Mouse (Mus musculus) forebrain, embryonic 15.5 days (tissue): ENCODE results near the gene Atp10a. TPM values are rescaled to one million over a fixed set of nuclear protein-coding genes. Genes with fewer than 3 reads are reported as not detected.
A peak's percentile ranks its signal among the peaks of the same experiment; 100 is the strongest.

ENCODE experiments used
- ATAC-seq: fragments of 200-750 bp; cut with Nextera tagmentation; replicated peaks from 2 replicates; pipeline ENCODE4 v1.8.0; 2017; ENCODE audit warnings: mild to moderate bottlenecking, moderate TSS enrichment, moderate library complexity
- H3K27ac ChIP-seq: fragments of 300-500 bp; sonication (generic); replicated peaks from 2 replicates; pipeline ENCODE4 v1.5.1; 2015; ENCODE audit warnings: mild to moderate bottlenecking, inconsistent platforms
- H3K27me3 ChIP-seq: fragments of 300-500 bp; sonication (generic); 2 replicates; pipeline ENCODE4 v1.6.1; 2015; ENCODE audit warnings: inconsistent platforms
- H3K36me3 ChIP-seq: fragments of 300-500 bp; sonication (generic); 2 replicates; pipeline ENCODE4 v1.6.1; 2015; ENCODE audit warnings: mild to moderate bottlenecking, inconsistent platforms
- H3K4me1 ChIP-seq: fragments of 300-500 bp; sonication (generic); 2 replicates; pipeline ENCODE4 v1.6.1; 2015; ENCODE audit warnings: inconsistent platforms
- H3K4me2 ChIP-seq: fragments of 300-500 bp; sonication (generic); replicated peaks from 2 replicates; pipeline ENCODE4 v1.6.1; 2015; ENCODE audit warnings: mild to moderate bottlenecking, inconsistent platforms
- H3K4me3 ChIP-seq: fragments of 300-500 bp; sonication (generic); 2 replicates; pipeline ENCODE4 v1.5.1; 2015; ENCODE audit warnings: mild to moderate bottlenecking, inconsistent platforms
- H3K9ac ChIP-seq: fragments of 300-500 bp; sonication (generic); replicated peaks from 2 replicates; pipeline ENCODE4 v1.6.1; 2015; ENCODE audit warnings: mild to moderate bottlenecking, inconsistent platforms
- H3K9me3 ChIP-seq: fragments of 300-500 bp; sonication (generic); 2 replicates; pipeline ENCODE4 v1.6.1; 2016; ENCODE audit warnings: inconsistent platforms
- WGBS: fragments of 180-500 bp; shearing (Covaris S2); methylation state at CpG from one replicate; pipeline ENCODE4 v1.1.7; 2015; ENCODE audit warnings: mixed read lengths; 5-methylcytosine and 5-hydroxymethylcytosine counted together
- polyA plus RNA-seq: library from polyadenylated mRNA; unstranded; fragments of >200 nt; fragmentation: Nextera tagmentation; extraction: Ambion mirVana; gene quantifications from 2 replicates; pipeline ENCODE4 v1.2.1, GENCODE M21; 2015

Gene Atp10a
- polyA plus RNA-seq, 1 experiment from 2014 or later: 1.2 TPM

DNA sequence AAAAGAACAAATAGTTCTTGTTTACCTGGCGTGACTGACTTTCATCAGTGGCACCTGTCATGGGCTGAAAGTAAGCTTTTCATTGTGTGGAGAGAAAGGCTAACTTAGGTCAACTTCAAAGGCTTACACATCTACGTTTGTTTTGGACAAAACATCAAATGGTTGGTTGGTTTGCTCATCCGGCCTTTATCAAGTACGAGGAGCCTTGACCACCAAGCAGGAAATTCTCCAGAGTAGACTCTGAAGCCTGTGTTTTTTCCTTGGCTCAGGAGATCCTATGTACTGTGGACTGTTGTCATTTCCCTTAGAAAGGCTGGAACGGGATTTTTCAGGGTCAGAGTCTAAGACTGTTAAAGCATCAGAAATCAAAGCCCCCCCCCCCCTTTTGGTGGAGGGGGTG lies 90.9 kb downstream of the Atp10a start:
- no peaks in the 10 kb centered on the region for H3K27me3 ChIP-seq
- no peak overlapping the region for H3K4me2 ChIP-seq
- H3K9ac ChIP-seq: no peak overlapping the region
- H3K4me1 ChIP-seq: no peaks in the 10 kb centered on the region
- no peaks in the 10 kb centered on the region for H3K36me3 ChIP-seq
- WGBS: 81% methylated on average over 5 of the region's 5 CpGs
- H3K9me3 ChIP-seq: no peaks in the 10 kb centered on the region
- no peak for ATAC-seq
- H3K4me3 ChIP-seq: no peak overlapping the region
- no peak overlapping the region for H3K27ac ChIP-seq

DNA sequence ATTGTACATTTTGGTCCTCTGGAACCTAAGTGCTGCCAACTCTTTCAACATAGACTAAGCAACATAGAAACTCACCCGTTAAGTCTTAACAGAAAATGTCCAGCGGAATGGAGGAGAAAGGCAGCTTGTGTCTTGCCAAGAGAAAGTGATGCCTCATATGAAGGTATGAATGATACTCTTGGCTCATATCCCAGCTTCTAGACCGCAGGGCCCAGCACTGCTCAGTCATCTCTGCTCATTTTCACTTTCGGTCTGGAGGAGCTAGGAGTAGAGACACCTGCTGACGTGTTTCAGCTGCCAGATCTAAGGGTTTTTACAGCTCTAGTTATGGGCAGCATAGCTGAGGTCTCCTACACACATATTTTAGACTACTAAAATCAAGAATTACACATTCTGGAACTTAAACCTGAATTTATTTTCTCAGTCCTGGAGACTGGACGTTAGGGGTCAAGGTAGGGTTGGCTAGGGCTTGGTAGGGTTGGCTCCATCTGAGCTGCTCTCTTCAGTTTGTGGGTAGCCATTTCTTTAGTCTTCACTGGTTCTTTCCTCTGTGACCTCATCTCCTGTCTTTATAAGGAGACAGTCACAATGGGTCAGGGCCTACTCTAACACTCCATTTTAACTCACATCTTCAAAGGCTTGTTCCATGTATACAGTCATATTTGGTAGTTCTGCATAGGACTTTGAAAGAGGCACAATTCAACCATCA lies 94.1 kb downstream of the Atp10a start:
- ATAC-seq: no peak
- 57% methylated on average over 6 of the region's 6 CpGs for WGBS
- H3K9ac ChIP-seq: no peak overlapping the region
- H3K4me3 ChIP-seq: no peak overlapping the region
- H3K36me3 ChIP-seq: no peaks in the 10 kb centered on the region
- no peak overlapping the region for H3K4me2 ChIP-seq
- no peaks in the 10 kb centered on the region for H3K4me1 ChIP-seq
- no peaks in the 10 kb centered on the region for H3K9me3 ChIP-seq
- H3K27me3 ChIP-seq: no peaks in the 10 kb centered on the region
- no peak overlapping the region for H3K27ac ChIP-seq

DNA sequence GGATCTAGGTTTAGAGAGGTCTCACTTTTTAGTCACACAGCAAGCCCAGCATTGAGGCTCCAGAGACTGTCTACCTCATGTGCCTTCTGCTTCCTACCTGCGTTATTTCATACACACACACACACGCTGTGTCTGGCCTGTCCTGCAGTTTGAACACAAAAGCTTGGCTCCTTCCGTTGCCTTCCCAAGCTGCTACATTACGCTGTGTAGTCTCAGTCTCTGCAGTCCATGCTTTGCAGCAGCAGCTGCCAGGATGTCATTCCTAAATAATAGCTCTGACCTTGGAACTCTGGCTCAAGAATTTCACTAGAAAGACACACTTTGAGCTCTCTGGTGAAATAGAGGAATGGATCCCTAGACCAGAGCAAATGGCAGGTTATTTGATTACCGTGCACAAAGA lies 96.1 kb downstream of the Atp10a start:
- no peak overlapping the region for H3K4me2 ChIP-seq
- H3K9me3 ChIP-seq: no peaks in the 10 kb centered on the region
- no peak overlapping the region for H3K27ac ChIP-seq
- no peak overlapping the region for H3K9ac ChIP-seq
- no peaks in the 10 kb centered on the region for H3K27me3 ChIP-seq
- H3K4me1 ChIP-seq: no peaks in the 10 kb centered on the region
- no peak for ATAC-seq
- 87% methylated on average over 5 of the region's 5 CpGs for WGBS
- H3K36me3 ChIP-seq: no peaks in the 10 kb centered on the region
- no peak overlapping the region for H3K4me3 ChIP-seq

DNA sequence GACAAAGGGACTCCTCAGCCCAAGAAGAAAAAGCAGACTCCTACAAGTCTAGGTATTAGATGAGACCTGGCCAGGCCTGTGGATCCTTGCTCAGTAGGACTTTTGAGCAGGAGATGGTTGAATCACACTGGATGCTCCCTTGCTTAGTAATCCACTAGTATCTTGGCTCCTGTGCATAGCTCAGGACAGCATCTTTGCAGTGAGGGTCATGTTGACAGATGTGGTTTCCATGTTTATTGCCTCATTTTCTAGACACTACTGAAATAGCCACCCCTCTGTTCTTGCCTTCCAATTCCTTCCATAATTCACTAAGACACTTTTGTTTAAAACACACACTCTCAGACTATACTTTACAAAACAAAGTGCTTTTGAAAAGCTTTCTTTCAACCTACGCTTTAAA lies 98.1 kb downstream of the Atp10a start:
- Histone ChIP-seq H3K36me3 (no peaks in the 10 kb centered on the region), H3K9ac (no peak overlapping the region), H3K27ac (no peak overlapping the region), H3K27me3 (no peaks in the 10 kb centered on the region), H3K4me2 (no peak overlapping the region), H3K4me1 (no peaks in the 10 kb centered on the region), H3K9me3 (no peaks in the 10 kb centered on the region), H3K4me3 (no peak overlapping the region)
- WGBS: 54% methylated on average over 1 of the region's 1 CpGs
- no peak for ATAC-seq

DNA sequence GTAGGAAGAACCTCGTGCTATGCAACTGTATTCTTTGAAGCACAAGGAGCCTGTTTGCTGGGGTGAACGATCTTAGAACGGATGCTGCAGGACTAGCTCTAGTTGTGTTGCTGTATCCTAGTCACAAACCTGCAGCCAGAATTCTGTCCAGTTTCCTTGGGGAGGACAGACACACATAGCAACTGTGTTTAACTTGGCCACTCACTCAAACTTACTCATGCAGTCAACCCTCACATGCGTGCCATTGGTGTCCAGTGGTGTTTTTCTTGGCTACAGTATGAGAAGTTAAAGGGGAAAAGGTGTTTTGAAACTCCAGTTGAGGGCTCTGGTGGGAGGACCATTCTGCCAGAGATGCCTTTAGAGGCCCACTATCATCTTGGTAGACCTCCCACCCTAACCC lies 98.6 kb downstream of the Atp10a start:
- Histone ChIP-seq H3K27ac (no peak overlapping the region), H3K36me3 (no peaks in the 10 kb centered on the region), H3K9me3 (no peaks in the 10 kb centered on the region), H3K9ac (no peak overlapping the region), H3K4me2 (no peak overlapping the region), H3K4me3 (no peak overlapping the region), H3K4me1 (no peaks in the 10 kb centered on the region), H3K27me3 (no peaks in the 10 kb centered on the region)
- 59% methylated on average over 4 of the region's 4 CpGs for WGBS
- ATAC-seq: no peak

DNA sequence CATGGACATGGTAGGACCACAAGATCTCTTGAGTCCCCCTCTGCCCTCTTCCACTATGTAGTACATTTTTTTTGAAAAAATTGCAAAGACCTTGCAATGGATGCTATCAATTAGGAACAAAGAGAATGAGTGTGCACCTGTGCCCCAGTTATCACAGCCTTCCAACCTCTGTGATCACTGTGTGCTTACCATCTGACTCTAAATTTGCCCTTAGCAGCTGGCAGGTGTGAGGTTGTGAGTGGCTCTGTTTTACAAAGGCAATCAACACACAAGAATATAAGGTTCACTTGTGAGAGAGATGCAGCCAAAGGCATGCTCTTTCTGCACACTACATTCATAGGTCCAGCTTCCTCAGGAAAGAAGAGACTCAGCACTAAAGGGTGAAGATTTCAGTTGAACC lies 99.1 kb downstream of the Atp10a start:
- no peak for ATAC-seq
- Histone ChIP-seq H3K4me2 (no peak overlapping the region), H3K9ac (no peak overlapping the region), H3K4me1 (no peaks in the 10 kb centered on the region), H3K36me3 (no peaks in the 10 kb centered on the region), H3K4me3 (no peak overlapping the region), H3K27ac (no peak overlapping the region), H3K27me3 (no peaks in the 10 kb centered on the region), H3K9me3 (no peaks in the 10 kb centered on the region)

DNA sequence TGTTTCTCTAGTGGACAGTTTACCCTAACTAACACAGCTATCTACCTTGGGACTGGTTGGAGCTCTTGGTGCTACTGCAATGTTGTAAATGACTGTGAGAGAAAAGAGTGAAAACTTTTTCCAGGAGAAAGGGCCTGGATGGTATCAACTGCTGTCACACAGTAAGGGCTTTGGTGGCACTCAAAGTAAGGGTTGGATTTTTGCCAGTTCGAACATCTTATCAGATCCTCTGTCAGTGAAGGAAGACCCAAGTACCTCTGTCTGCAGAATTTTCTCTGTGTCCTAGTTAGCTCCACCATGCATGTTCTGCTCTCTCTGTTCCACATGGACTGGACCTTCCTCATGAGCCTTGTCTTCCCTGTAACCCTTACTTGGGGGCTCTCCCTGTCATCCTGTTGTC lies 99.9 kb downstream of the Atp10a start:
- no peaks in the 10 kb centered on the region for H3K36me3 ChIP-seq
- H3K4me1 ChIP-seq: no peaks in the 10 kb centered on the region
- H3K4me2 ChIP-seq: no peak overlapping the region
- H3K9me3 ChIP-seq: no peaks in the 10 kb centered on the region
- WGBS: 85% methylated on average over 1 of the region's 1 CpGs
- ATAC-seq: no peak
- no peak overlapping the region for H3K4me3 ChIP-seq
- no peaks in the 10 kb centered on the region for H3K27me3 ChIP-seq
- no peak overlapping the region for H3K27ac ChIP-seq
- no peak overlapping the region for H3K9ac ChIP-seq

DNA sequence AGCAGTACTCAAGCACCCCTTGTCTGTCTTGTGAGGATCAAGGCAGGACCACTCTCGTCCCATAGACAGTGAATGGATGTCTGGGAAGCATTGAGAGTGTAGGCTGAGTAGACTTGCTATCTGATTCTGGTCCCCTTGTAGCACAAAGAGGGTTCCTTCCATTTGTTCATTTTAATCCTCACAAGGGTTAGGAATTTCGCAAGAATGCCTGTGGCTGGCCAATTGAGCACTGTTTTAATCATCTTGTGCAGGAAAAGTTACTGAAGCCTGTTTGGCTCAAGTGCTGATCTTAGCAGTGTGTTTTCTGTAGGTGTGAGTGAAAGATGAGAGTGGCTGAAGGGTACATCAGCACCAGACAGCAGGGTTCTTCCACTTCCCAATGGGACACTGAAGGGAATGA lies 101.4 kb downstream of the Atp10a start:
- no peak overlapping the region for H3K4me2 ChIP-seq
- no peaks in the 10 kb centered on the region for H3K27me3 ChIP-seq
- no peak overlapping the region for H3K9ac ChIP-seq
- no peaks in the 10 kb centered on the region for H3K36me3 ChIP-seq
- H3K4me1 ChIP-seq: no peaks in the 10 kb centered on the region
- no peak for ATAC-seq
- WGBS: 78% methylated on average over 2 of the region's 2 CpGs
- no peaks in the 10 kb centered on the region for H3K9me3 ChIP-seq
- H3K27ac ChIP-seq: no peak overlapping the region
- no peak overlapping the region for H3K4me3 ChIP-seq

DNA sequence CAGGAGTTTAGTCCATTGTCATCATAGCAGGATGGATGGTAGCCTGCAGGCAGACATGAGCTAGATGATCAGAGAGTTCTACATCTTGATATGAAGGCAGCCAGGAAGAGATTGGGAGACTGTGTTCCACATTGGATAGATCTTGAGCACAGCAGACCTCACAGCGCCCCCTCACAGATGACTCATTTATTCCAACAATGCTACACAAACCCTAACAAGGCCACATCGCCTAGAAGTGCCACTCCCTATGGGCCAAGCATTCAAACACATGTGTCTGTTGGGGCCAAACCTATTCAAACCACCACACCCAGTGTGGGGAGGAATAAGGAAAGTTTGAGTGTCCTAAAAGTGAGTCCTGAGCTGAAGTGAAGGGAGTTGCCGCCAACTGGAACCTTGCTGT lies 102.4 kb downstream of the Atp10a start:
- no peak overlapping the region for H3K27ac ChIP-seq
- H3K36me3 ChIP-seq: no peaks in the 10 kb centered on the region
- no peaks in the 10 kb centered on the region for H3K27me3 ChIP-seq

GRCm38 (mm10) chr7:58759265-58759664 lies 103.3 kb downstream of the Atp10a start:
- Histone ChIP-seq H3K9me3 (no peaks in the 10 kb centered on the region), H3K27me3 (no peaks in the 10 kb centered on the region), H3K9ac (no peak overlapping the region), H3K4me1 (no peaks in the 10 kb centered on the region), H3K4me2 (no peak overlapping the region), H3K36me3 (no peaks in the 10 kb centered on the region), H3K27ac (no peak overlapping the region), H3K4me3 (no peak overlapping the region)
- ATAC-seq: no peak
- WGBS: 94% methylated on average over 4 of the region's 4 CpGs

More for the DNA sequence above, 102.4 kb downstream of the Atp10a start:
- H3K9me3 ChIP-seq: no peaks in the 10 kb centered on the region
- no peak overlapping the region for H3K9ac ChIP-seq
- no peak overlapping the region for H3K4me3 ChIP-seq
- H3K4me2 ChIP-seq: no peak overlapping the region
- no peaks in the 10 kb centered on the region for H3K4me1 ChIP-seq
- WGBS: 93% methylated on average over 3 of the region's 3 CpGs
- ATAC-seq: no peak

DNA sequence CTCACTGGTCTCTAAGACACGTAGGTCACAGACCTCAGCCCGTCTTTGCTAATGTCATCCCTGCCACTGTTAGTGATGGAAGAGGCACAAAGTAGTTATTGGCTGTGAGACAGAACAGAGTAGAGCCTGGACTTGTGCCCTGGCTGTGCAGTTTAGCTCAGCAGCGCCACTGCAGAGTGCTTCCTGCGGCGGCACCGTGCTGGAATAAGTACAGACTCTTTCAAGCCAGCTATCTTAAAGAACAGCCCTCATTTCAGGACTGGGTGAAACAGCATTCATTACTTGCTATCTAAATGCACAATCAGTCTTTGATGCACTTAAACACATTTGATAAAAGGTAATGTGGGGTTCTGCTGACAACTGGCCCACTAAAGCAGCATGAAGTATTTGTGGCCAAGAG lies 111.3 kb downstream of the Atp10a start:
- Histone ChIP-seq H3K4me1 (peaks cover 25% of the 10 kb centered on the region), H3K9me3 (no peaks in the 10 kb centered on the region), H3K4me2 (no peak overlapping the region), H3K36me3 (no peaks in the 10 kb centered on the region), H3K4me3 (no peak overlapping the region), H3K27ac (peak overlapping the region; percentile 50), H3K27me3 (no peaks in the 10 kb centered on the region), H3K9ac (no peak overlapping the region)
- 48% methylated on average over 6 of the region's 6 CpGs for WGBS
- peak; percentile 67 for ATAC-seq

- peak; percentile 64 for ATAC-seq
- peak overlapping the region; percentile 50; the same call in 1 of the 2 replicates for H3K27ac ChIP-seq
- no peaks in the 10 kb centered on the region for H3K9me3 ChIP-seq
- H3K4me3 ChIP-seq: no peak overlapping the region
- no peaks in the 10 kb centered on the region for H3K36me3 ChIP-seq
- H3K4me1 ChIP-seq: peaks cover 25% of the 10 kb centered on the region
- no peak overlapping the region for H3K4me2 ChIP-seq
- H3K9ac ChIP-seq: no peak overlapping the region
- WGBS: 51% methylated on average over 2 of the region's 2 CpGs
- H3K27me3 ChIP-seq: no peaks in the 10 kb centered on the region
These were observed 112.3 kb downstream of the Atp10a start for GRCm38 (mm10) chr7:58768253-58768652.

DNA sequence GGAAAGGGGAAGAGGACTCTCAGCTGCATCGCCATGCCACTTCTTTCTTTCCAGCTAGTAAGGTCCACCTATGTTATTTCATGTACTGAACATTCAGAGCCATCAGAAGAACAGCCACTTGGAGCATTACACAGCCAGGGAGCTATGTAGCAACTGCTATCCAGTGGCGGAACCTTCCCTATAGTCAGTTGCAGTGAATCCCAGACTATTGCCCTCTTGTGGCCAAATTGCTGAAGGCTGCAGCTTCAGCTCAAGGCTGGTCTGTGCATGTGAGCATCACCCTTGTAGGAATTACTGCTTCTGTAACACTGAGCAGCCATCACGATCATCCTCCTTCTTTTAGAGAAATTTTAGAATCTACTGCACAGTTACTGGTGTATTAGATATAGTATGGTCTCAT lies 114.3 kb downstream of the Atp10a start:
- no peak overlapping the region for H3K4me3 ChIP-seq
- H3K9me3 ChIP-seq: no peaks in the 10 kb centered on the region
- H3K36me3 ChIP-seq: no peaks in the 10 kb centered on the region
- H3K4me2 ChIP-seq: no peak overlapping the region
- H3K27ac ChIP-seq: no peak overlapping the region
- no peaks in the 10 kb centered on the region for H3K27me3 ChIP-seq
- peaks cover 25% of the 10 kb centered on the region for H3K4me1 ChIP-seq
- ATAC-seq: 0 out of 2 replicates have a peak, but pooled peaks have one; percentile 21
- 76% methylated on average over 3 of the region's 3 CpGs for WGBS
- no peak overlapping the region for H3K9ac ChIP-seq
